21 mouse cellular contexts compared by ENCODE assay signal in genomic region chr4:117978282-117978681, GRCm38 (mm10). TPM values are rescaled to one million over a fixed set of nuclear protein-coding genes. Genes with fewer than 3 reads are reported as not detected.
"Had no signal": no experiment of that assay in that cellular context is flagged by ENCODE, and none has a peak within 500 bp of the region (broad histone marks: within the 10 kb centered on the region; RNA-seq: fewer than 3 reads in every experiment).

No protein-coding gene starts in this region.

- H3K4me3 ChIP-seq: layer of hippocampus, adult 2 months; limb, embryonic 10.5 days; limb, embryonic 13.5 days; liver, embryonic 12.5 days; liver, embryonic 15.5 days; stomach, embryonic 15.5 days had no signal

- H3K4me2 ChIP-seq: limb, embryonic 13.5 days; liver, embryonic 12.5 days; liver, embryonic 15.5 days; midbrain, embryonic 11.5 days; stomach, embryonic 15.5 days had no signal

- H3K27ac ChIP-seq: kidney, postnatal 0 days; layer of hippocampus, adult 2 months; limb, embryonic 13.5 days; liver, embryonic 12.5 days; liver, embryonic 15.5 days; stomach, embryonic 15.5 days had no signal

- H3K9ac ChIP-seq: limb, embryonic 13.5 days; liver, embryonic 12.5 days; liver, embryonic 15.5 days; stomach, embryonic 15.5 days had no signal

- ATAC-seq: liver, embryonic 12.5 days had no signal

- DNase-seq: kidney, adult 2 months; kidney, postnatal 25 days; layer of hippocampus, adult 9-11 months; lung, adult 2 months; lung, postnatal 14 days; lung, postnatal 4 days; midbrain, embryonic 14.5 days; right cerebral cortex, adult 18-20 months; right cerebral cortex, postnatal 14 days; right cerebral cortex, postnatal 4 days; thymus, postnatal 25 days had no signal

- H3K9me3 ChIP-seq: limb, embryonic 10.5 days; limb, embryonic 13.5 days; liver, embryonic 12.5 days; liver, embryonic 15.5 days; stomach, embryonic 15.5 days had no signal

- H3K36me3 ChIP-seq: limb, embryonic 10.5 days; limb, embryonic 13.5 days; liver, embryonic 12.5 days; liver, embryonic 15.5 days; stomach, embryonic 15.5 days had no signal

- H3K27me3 ChIP-seq: limb, embryonic 13.5 days; liver, embryonic 15.5 days; stomach, embryonic 15.5 days had no signal

RNA-seq across cellular contexts. Expression of gene Artn, which starts 48.7 kb away (rescaled TPM):
- total RNA-seq: megakaryocyte progenitor cell, adult 5-6 weeks; megakaryocyte-erythroid progenitor cell, adult 5-6 weeks had no signal
